Mouse (Mus musculus) testis, postnatal 14 days (tissue): ENCODE measurements at regions not wholly inside any gene's neighbourhood (a gene's known extent, or its start where the extent isn't known, plus 50 kb on each side); places are given as distances from the start of the nearest gene placed in this dataset.

Source experiments
- DNase-seq: peaks from one replicate; pipeline ENCODE4 v3.0.0; 2021; ENCODE audit warnings: low spot score

GRCm38 (mm10) chr1:177335961-177336360 is 78.0 kb upstream of the Akt3 start:
- no peak for DNase-seq

DNA sequence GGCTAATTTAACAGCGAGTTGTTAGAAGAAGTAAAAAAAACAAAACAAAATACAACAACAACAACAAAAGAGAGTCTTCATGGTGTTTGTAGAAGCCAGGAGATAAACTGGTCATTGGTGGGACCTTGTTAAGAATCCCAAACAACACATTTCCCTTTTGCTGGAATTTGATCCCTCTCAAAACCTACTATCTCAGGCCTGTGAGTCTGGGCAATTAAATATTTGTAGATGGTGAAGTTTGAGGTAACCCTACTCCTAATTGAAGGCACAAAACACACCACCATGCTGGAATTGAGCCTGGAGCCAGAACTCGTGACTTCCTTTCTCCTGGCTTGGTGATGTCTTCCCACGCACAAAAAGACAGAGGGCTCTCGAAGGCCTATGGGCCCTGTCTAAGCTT is 65.4 kb upstream of the Akt3 start:
- DNase-seq, result no peak

DNA sequence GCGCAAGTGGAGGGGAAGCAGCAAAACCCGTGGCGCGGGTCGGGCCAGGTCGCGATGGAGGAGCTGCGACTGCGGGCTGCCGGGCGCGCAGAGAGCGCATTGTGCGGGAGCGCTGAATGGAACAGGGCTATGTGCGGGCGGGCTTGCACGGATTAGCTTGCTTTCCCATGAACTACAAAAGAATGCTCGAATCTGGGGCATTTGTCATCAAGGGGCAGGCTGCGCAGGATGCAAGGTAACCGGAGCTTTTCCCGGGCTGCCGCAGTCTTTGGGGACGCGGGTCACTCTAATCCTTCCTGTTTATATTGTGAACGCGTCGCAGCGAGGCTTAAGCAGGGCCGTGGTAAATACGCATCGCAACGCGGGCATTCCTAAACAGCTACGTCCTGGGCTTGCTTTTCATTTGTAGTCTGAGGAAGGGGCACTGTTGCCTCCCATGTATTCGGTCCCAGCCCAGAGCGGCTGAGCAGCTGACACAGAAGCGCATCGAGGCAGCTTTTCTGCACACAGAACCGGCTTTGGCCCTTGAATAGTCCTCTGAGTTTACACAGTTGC is 64.8 kb upstream of the Akt3 start:
- DNase-seq, result no peak

GRCm38 (mm10) chr1:177322307-177322685 is 64.3 kb upstream of the Akt3 start:
- no peak for DNase-seq

- DNase-seq, result peak; percentile 15
Observed at GRCm38 (mm10) chr1:177321655-177322306, 63.8 kb upstream of the Akt3 start.

DNA sequence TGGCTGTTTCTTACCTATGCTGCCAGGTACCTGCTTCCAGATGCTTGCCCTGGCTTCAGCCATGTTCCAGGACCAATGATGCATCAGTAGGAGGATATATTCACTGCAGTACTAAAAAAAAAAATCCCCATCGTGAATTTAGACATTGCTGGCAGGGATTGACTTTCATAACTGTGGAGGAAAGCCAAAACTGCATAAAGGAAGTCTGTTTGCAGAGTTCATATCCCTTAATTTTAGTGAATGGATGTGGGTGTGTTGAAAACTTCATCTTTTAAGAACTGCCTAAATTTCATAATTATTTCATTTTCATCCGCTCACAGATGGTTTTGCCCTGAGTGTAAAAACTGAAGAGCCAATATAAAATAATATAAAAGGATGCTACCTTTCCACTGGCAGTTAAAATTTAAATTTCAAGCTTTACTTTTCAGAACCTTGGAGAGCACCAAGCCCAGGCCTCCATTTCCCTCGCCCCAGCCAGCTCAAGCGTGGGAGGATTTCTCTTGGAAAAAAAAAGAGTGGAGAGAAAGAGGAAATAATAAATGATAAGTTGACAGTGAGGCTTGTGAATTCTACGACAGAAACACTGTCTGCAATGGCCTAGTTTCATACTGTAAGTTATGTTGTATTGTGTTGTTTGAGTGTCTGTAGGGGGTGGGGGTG is 50.3 kb upstream of the Akt3 start:
- no peak for DNase-seq
